Mouse (Mus musculus) lung, embryonic 15.5 days (tissue): ENCODE data around the gene Pla2g4f. TPM values are rescaled to one million over a fixed set of nuclear protein-coding genes. Genes with fewer than 3 reads are reported as not detected.

Experiments used
- ATAC-seq: fragments of 200-750 bp; cut with Nextera tagmentation; 2 replicates; pipeline ENCODE4 v1.8.0; 2017; ENCODE audit warnings: moderate number of reproducible peaks, borderline replicate concordance; ENCODE audit not compliant: low FRiP score, low TSS enrichment; ENCODE audit errors: extremely low read depth
- H3K27ac ChIP-seq: fragments of 300-500 bp; sonication (generic); 2 replicates; pipeline ENCODE4 v1.5.1; 2015; ENCODE audit warnings: moderate library complexity, mild to moderate bottlenecking, inconsistent platforms
- H3K27me3 ChIP-seq: fragments of 300-500 bp; sonication (generic); 2 replicates; pipeline ENCODE4 v1.6.1; 2015; ENCODE audit warnings: inconsistent platforms
- H3K36me3 ChIP-seq: fragments of 300-500 bp; sonication (generic); 2 replicates; pipeline ENCODE4 v1.6.1; 2015; ENCODE audit warnings: inconsistent platforms
- H3K4me1 ChIP-seq: fragments of 300-500 bp; sonication (generic); 2 replicates; pipeline ENCODE4 v1.6.1; 2015; ENCODE audit warnings: inconsistent platforms
- H3K4me2 ChIP-seq: fragments of 300-500 bp; sonication (generic); 2 replicates; pipeline ENCODE4 v1.6.1; 2015; ENCODE audit warnings: inconsistent platforms, mild to moderate bottlenecking, moderate library complexity
- H3K4me3 ChIP-seq: fragments of 300-500 bp; sonication (generic); 2 replicates; pipeline ENCODE4 v1.5.1; 2015; ENCODE audit warnings: mild to moderate bottlenecking, inconsistent platforms
- H3K9ac ChIP-seq: fragments of 300-500 bp; sonication (generic); 2 replicates; pipeline ENCODE4 v1.6.1; 2015; ENCODE audit warnings: inconsistent platforms
- H3K9me3 ChIP-seq: fragments of 300-500 bp; sonication (generic); 2 replicates; pipeline ENCODE4 v1.6.1; 2016; ENCODE audit warnings: inconsistent platforms
- WGBS: fragments of 180-500 bp; shearing (Covaris S2); methylation state at CpG from one replicate; pipeline ENCODE4 v1.1.7; 2015; 5-methylcytosine and 5-hydroxymethylcytosine counted together
- polyA plus RNA-seq: library from polyadenylated mRNA; unstranded; fragments of >200 nt; fragmentation: Nextera tagmentation; extraction: Ambion mirVana; gene quantifications from 2 replicates; pipeline ENCODE4 v1.2.1, GENCODE M21; 2015

Gene Pla2g4f
- polyA plus RNA-seq, 1 experiment from 2014 or later: 0.90 TPM

GRCm38 (mm10) chr2:120268635-120269034 is 45.3 kb downstream of the Pla2g4f start:
- H3K4me2 ChIP-seq: peak overlapping the region; percentile 47
- no peak overlapping the region for H3K27ac ChIP-seq
- 3% methylated on average over 9 of the region's 9 CpGs for WGBS
- H3K4me1 ChIP-seq: no peaks in the 10 kb centered on the region
- H3K4me3 ChIP-seq: no peak overlapping the region
- peak; percentile 49; the same call in 1 of the 2 replicates for ATAC-seq
- H3K36me3 ChIP-seq: no peaks in the 10 kb centered on the region
- H3K27me3 ChIP-seq: no peaks in the 10 kb centered on the region
- H3K9me3 ChIP-seq: no peaks in the 10 kb centered on the region
- no peak overlapping the region for H3K9ac ChIP-seq

- no peaks in the 10 kb centered on the region for H3K27me3 ChIP-seq
- no peaks in the 10 kb centered on the region for H3K9me3 ChIP-seq
- no peaks in the 10 kb centered on the region for H3K4me1 ChIP-seq
- no peaks in the 10 kb centered on the region for H3K36me3 ChIP-seq
- H3K4me3 ChIP-seq: no peak overlapping the region
- no peak overlapping the region for H3K9ac ChIP-seq
- ATAC-seq: no peak
- H3K4me2 ChIP-seq: no peak overlapping the region
- H3K27ac ChIP-seq: no peak overlapping the region
- WGBS: 67% methylated on average over 6 of the region's 6 CpGs
These were observed 48.4 kb downstream of the Pla2g4f start for GRCm38 (mm10) chr2:120265523-120265922.

GRCm38 (mm10) chr2:120264858-120265257 is 49.1 kb downstream of the Pla2g4f start:
- Histone ChIP-seq H3K36me3 (no peaks in the 10 kb centered on the region), H3K27me3 (no peaks in the 10 kb centered on the region), H3K4me1 (no peaks in the 10 kb centered on the region), H3K4me2 (no peak overlapping the region), H3K9ac (no peak overlapping the region), H3K4me3 (no peak overlapping the region), H3K27ac (no peak overlapping the region), H3K9me3 (no peaks in the 10 kb centered on the region)
- 56% methylated on average over 10 of the region's 10 CpGs for WGBS
- ATAC-seq: no peak

- Histone ChIP-seq H3K36me3 (no peaks in the 10 kb centered on the region), H3K9me3 (no peaks in the 10 kb centered on the region), H3K27ac (no peak overlapping the region), H3K4me3 (no peak overlapping the region), H3K9ac (no peak overlapping the region), H3K4me1 (no peaks in the 10 kb centered on the region), H3K27me3 (no peaks in the 10 kb centered on the region), H3K4me2 (no peak overlapping the region)
- 14% methylated on average over 1 of the region's 1 CpGs for WGBS
- no peak for ATAC-seq
These were observed 51.1 kb downstream of the Pla2g4f start for GRCm38 (mm10) chr2:120262876-120263275.

- Histone ChIP-seq H3K4me2 (no peak overlapping the region), H3K9me3 (no peaks in the 10 kb centered on the region), H3K4me3 (no peak overlapping the region), H3K27me3 (no peaks in the 10 kb centered on the region), H3K36me3 (no peaks in the 10 kb centered on the region), H3K4me1 (no peaks in the 10 kb centered on the region), H3K27ac (no peak overlapping the region), H3K9ac (no peak overlapping the region)
- 67% methylated on average over 3 of the region's 3 CpGs for WGBS
- no peak for ATAC-seq
These were observed 52.6 kb downstream of the Pla2g4f start for GRCm38 (mm10) chr2:120261346-120261745.

GRCm38 (mm10) chr2:120256259-120256658 is 57.7 kb downstream of the Pla2g4f start:
- no peak overlapping the region for H3K27ac ChIP-seq
- no peaks in the 10 kb centered on the region for H3K27me3 ChIP-seq
- H3K36me3 ChIP-seq: no peaks in the 10 kb centered on the region
- H3K4me2 ChIP-seq: no peak overlapping the region
- H3K9me3 ChIP-seq: no peaks in the 10 kb centered on the region
- H3K4me1 ChIP-seq: no peaks in the 10 kb centered on the region
- no peak overlapping the region for H3K4me3 ChIP-seq
- H3K9ac ChIP-seq: no peak overlapping the region
- ATAC-seq: no peak

GRCm38 (mm10) chr2:120252644-120253043 is 61.3 kb downstream of the Pla2g4f start:
- Histone ChIP-seq H3K36me3 (no peaks in the 10 kb centered on the region), H3K9me3 (no peaks in the 10 kb centered on the region), H3K27me3 (no peaks in the 10 kb centered on the region), H3K4me3 (no peak overlapping the region), H3K27ac (no peak overlapping the region), H3K4me1 (no peaks in the 10 kb centered on the region), H3K9ac (no peak overlapping the region), H3K4me2 (no peak overlapping the region)
- 89% methylated on average over 6 of the region's 6 CpGs for WGBS
- no peak for ATAC-seq

Other genes with a start within 250 kb of the Pla2g4f start
- gene Ehd4, start 159.6 kb downstream of the Pla2g4f start, polyA plus RNA-seq: 89.4 and 96.5 TPM in 2 replicates
- 0.37 TPM in 1 of 2 replicates, not detected in the other for gene Pla2g4e, start 68.8 kb downstream of the Pla2g4f start, polyA plus RNA-seq
- gene Pla2g4d, start 25.0 kb downstream of the Pla2g4f start, polyA plus RNA-seq: not detected in 2 replicates
- 19.3 and 19.4 TPM in 2 replicates for gene Vps39, start 39.0 kb upstream of the Pla2g4f start, polyA plus RNA-seq
- gene Ganc, start 89.7 kb upstream of the Pla2g4f start, polyA plus RNA-seq: 7.2 and 9.7 TPM in 2 replicates
- 10.8 and 11.0 TPM in 2 replicates for gene Tmem87a, start 89.9 kb upstream of the Pla2g4f start, polyA plus RNA-seq
- 0.53 and 1.2 TPM in 2 replicates for gene Capn3, start 141.9 kb upstream of the Pla2g4f start, polyA plus RNA-seq
- gene Zfp106, start 249.7 kb upstream of the Pla2g4f start, polyA plus RNA-seq: 38.8 and 42.4 TPM in 2 replicates